Mouse (Mus musculus) heart, adult 2 months (tissue): ENCODE results near the gene Pappa.

Source experiments
- CTCF ChIP-seq: fragments of 200-600 bp; IDR thresholded peaks from 2 replicates; pipeline ENCODE4 v1.8.1; 2022; ENCODE audit warnings: antibody characterized with exemption, mild to moderate bottlenecking, moderate library complexity
- POLR2A ChIP-seq: fragments of 200-500 bp; IDR thresholded peaks from 2 replicates; pipeline ENCODE4 v1.6.1; 2011; ENCODE audit warnings: mild to moderate bottlenecking, low read depth, low read length, control low read depth; ENCODE audit not compliant: insufficient read depth

DNA sequence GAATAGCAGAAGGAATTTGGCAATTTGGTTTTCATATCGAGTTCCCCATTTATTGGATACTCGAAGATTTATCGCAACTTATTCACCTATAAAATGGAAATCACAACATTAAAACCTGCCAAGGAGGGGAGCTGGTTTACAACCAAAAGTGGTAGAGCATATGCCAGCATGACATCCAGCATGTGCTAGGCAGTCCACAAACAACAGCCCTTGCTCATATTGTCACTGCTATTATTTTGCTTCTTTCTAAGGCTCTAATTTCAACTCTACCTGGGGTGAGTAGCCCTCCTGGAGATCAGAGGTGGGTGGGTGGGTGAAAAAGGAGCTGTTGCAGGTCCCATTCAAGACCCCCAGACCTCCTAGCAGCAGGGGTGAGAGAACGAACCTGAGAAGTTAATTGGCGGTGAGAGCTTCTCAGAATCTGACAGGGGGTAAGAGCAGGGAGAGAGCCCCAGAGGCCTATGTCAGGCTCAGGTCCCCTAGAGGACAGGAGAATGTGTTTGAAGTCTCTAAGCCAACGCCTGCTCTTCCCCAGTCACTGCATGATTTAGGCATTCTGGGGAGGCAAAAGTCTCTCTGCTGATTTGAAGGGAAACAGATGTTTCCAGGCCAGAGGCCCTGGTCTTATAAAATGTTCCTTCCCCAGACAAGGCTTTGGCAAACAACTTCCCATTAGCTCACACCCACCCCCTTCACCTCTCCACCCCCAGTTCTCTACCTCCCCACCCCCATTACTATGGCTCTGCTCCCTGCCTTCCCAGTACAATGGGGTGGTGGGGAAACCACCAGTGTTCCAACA lies 279.1 kb downstream of the Pappa start:
- TF ChIP-seq POLR2A (no peak), CTCF (no peak)
